Mouse (Mus musculus) embryonic facial prominence, embryonic 10.5 days (tissue): ENCODE data around the gene Tigd4. TPM values are rescaled to one million over a fixed set of nuclear protein-coding genes. Genes with fewer than 3 reads are reported as not detected.

Experiments used
- DNase-seq: peaks from one replicate; pipeline ENCODE4 v3.0.0-alpha.2; 2017; ENCODE audit warnings: low spot score
- H3K27ac ChIP-seq: fragments of 300-500 bp; sonication (generic); replicated peaks from 2 replicates; pipeline ENCODE4 v1.5.1; 2016; ENCODE audit warnings: mild to moderate bottlenecking
- H3K27me3 ChIP-seq: fragments of 300-500 bp; sonication (generic); replicated peaks from 2 replicates; pipeline ENCODE4 v1.6.1; 2016; ENCODE audit warnings: low read depth, mild to moderate bottlenecking; ENCODE audit not compliant: poor library complexity, severe bottlenecking
- H3K36me3 ChIP-seq: fragments of 300-500 bp; sonication (generic); replicated peaks from 2 replicates; pipeline ENCODE4 v1.6.1; 2016; ENCODE audit warnings: mild to moderate bottlenecking, moderate library complexity
- H3K4me1 ChIP-seq: fragments of 300-500 bp; sonication (generic); 2 replicates; pipeline ENCODE4 v1.6.1; 2016
- H3K4me3 ChIP-seq: fragments of 300-500 bp; sonication (generic); 2 replicates; pipeline ENCODE4 v1.5.1; 2016; ENCODE audit warnings: mild to moderate bottlenecking, moderate library complexity
- H3K9me3 ChIP-seq: fragments of 300-500 bp; sonication (generic); 2 replicates; pipeline ENCODE4 v1.6.1; 2016; ENCODE audit warnings: mild to moderate bottlenecking
- WGBS: fragments of 180-500 bp; shearing (Covaris S2); methylation state at CpG from one replicate; pipeline ENCODE4 v1.1.7; 2016; 5-methylcytosine and 5-hydroxymethylcytosine counted together
- polyA plus RNA-seq: library from polyadenylated mRNA; unstranded; fragments of >200 nt; fragmentation: Nextera tagmentation; extraction: Ambion mirVana; gene quantifications from 2 replicates; pipeline ENCODE4 v1.2.1, GENCODE M21; 2016

The Tigd4 gene
- polyA plus RNA-seq, 1 experiment from 2014 or later, result 0.04 TPM

DNA sequence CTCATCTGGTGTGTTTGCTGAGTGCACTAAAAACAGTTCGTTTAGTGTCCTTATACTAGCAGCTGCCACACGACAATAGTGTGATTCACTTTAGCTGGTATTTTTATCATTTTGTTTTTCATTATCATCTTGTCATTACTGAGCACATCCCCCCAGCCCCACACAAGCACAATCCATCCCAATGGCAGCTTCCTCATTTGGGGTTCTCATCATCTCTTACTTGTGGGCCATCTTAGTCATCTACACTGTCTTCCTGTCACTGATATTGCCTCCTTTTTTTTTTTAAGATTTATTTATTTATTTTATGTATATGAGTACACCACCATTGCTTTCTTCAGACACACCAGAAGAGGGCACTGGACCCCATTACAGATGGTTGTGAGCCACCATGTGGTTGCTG is 25.3 kb downstream of the Tigd4 start:
- Histone ChIP-seq H3K36me3 (no peaks in the 10 kb centered on the region), H3K27me3 (no peaks in the 10 kb centered on the region), H3K4me1 (no peaks in the 10 kb centered on the region), H3K4me3 (no peak overlapping the region), H3K9me3 (no peaks in the 10 kb centered on the region), H3K27ac (no peak overlapping the region)
- 86% methylated on average over 2 of the region's 2 CpGs for WGBS
- DNase-seq, result no peak

DNA sequence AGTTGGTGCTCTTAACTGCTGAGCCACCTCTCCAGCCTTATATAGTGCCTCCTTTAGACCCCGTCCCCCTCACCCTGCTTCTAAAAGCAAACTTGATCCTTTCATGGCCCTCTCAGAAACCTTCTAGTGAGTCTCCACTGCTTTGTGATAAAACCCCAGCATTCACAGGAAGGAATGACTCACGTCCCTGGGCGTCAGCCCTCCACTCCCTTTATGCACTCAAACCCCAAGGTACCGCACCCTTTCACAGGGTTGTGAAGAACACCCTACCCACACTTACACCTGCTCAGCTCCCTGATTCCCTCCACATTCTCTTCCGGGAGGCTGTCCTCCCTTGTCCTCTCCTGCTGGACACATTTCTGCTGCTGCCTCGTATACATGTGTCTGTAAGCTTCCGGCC is 25.7 kb downstream of the Tigd4 start:
- Histone ChIP-seq H3K27me3 (no peaks in the 10 kb centered on the region), H3K4me1 (no peaks in the 10 kb centered on the region), H3K9me3 (no peaks in the 10 kb centered on the region), H3K36me3 (no peaks in the 10 kb centered on the region), H3K4me3 (no peak overlapping the region), H3K27ac (no peak overlapping the region)
- WGBS, result 93% methylated on average over 7 of the region's 7 CpGs
- DNase-seq, result no peak

DNA sequence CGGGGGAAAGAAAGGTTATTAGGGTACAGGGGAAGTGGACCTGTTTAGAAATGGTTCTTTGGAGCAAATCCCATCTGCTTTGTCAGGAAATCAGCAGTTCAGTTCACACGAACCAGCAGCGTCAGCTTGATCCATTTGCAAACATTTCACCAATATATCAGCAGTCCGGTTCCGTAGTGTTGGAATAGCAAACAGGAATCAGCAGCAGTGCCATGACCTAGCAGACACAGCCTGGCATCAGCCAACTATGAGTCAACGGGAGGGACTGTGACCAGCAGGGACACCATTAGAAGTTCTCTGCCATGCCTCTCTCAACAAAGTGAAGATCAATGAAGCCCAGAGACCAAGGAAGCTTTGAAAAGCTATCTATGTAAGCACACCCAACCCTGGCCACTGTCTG is 26.4 kb downstream of the Tigd4 start:
- H3K4me1 ChIP-seq, result no peaks in the 10 kb centered on the region
- no peak for DNase-seq
- H3K27me3 ChIP-seq, result no peaks in the 10 kb centered on the region
- 92% methylated on average over 6 of the region's 6 CpGs for WGBS
- H3K27ac ChIP-seq, result no peak overlapping the region
- H3K9me3 ChIP-seq, result no peaks in the 10 kb centered on the region
- H3K4me3 ChIP-seq, result no peak overlapping the region
- H3K36me3 ChIP-seq, result no peaks in the 10 kb centered on the region

DNA sequence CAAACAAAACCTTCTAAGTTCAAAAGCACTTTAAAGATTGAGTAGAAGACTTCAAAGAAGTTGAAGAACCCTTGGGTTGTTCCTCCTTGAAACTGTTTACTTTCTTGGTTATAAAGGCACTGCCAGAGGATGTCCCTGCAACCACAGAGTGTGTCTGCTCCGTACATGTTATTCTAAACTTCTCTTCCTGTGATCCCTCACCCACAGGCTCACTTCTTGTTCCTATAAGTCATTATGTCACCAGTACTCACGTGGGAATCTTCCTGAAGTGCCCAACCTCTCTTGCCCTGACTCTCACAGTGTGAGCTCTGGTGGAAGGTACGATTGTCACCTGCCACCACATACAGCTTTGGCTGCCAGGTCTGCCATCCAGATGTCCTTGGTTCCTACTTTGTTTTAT is 28.7 kb downstream of the Tigd4 start:
- Histone ChIP-seq H3K36me3 (no peaks in the 10 kb centered on the region), H3K9me3 (no peaks in the 10 kb centered on the region), H3K4me1 (0 out of 2 replicates have a peak, but pooled peaks cover 4% of the 10 kb centered on the region), H3K4me3 (no peak overlapping the region), H3K27ac (no peak overlapping the region), H3K27me3 (no peaks in the 10 kb centered on the region)
- WGBS, result 72% methylated on average over 3 of the region's 3 CpGs
- DNase-seq, result no peak

DNA sequence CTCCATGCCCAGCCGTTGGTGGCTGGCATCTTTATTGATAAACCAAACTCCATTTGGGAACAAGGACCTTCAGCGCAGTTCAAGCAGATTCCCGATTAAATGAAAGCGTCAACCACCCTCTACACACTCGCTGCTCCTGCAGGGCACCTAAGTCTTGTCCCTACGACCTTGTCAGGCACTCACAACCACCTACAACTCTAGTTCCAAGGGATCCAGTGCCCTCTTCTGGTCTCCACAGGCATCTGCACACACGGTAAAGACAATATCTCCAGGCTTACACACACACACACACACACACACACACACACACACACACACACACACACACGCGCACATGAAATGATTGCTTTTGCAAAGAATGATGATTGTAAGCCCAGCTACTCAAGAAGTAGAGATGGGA is 38.2 kb downstream of the Tigd4 start:
- no peak overlapping the region for H3K27ac ChIP-seq

DNA sequence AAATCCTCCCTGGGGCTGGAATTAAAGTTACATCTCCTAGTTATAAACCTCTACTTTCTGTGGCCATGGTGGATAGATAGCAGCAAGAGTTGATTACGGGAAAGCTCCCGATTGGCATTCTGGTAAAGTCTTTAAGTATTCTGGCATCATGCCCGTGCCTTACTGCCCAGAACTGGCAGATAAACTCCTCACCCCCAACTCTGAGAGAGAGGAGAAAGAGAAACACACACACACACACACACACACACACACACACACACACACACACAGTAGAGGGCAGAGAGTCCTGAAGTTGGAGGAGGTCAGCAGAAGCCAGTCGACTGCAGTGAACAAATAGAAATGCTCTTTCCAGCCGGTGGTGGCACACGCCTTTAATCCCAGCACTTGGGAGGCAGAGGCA is 43.7 kb downstream of the Tigd4 start:
- H3K27ac ChIP-seq, result no peak overlapping the region
- peaks cover 15% of the 10 kb centered on the region for H3K4me1 ChIP-seq
- no peak overlapping the region for H3K4me3 ChIP-seq
- 90% methylated on average over 6 of the region's 6 CpGs for WGBS
- no peaks in the 10 kb centered on the region for H3K9me3 ChIP-seq
- DNase-seq, result no peak
- H3K36me3 ChIP-seq, result no peaks in the 10 kb centered on the region
- H3K27me3 ChIP-seq, result no peaks in the 10 kb centered on the region; the same call in 1 of the 2 replicates

More for the DNA sequence above, 38.2 kb downstream of the Tigd4 start:
- Histone ChIP-seq H3K4me1 (0 out of 2 replicates have a peak, but pooled peaks cover 3% of the 10 kb centered on the region), H3K36me3 (no peaks in the 10 kb centered on the region), H3K27me3 (no peaks in the 10 kb centered on the region), H3K9me3 (no peaks in the 10 kb centered on the region), H3K4me3 (no peak overlapping the region)
- no peak for DNase-seq
- 93% methylated on average over 9 of the region's 9 CpGs for WGBS

DNA sequence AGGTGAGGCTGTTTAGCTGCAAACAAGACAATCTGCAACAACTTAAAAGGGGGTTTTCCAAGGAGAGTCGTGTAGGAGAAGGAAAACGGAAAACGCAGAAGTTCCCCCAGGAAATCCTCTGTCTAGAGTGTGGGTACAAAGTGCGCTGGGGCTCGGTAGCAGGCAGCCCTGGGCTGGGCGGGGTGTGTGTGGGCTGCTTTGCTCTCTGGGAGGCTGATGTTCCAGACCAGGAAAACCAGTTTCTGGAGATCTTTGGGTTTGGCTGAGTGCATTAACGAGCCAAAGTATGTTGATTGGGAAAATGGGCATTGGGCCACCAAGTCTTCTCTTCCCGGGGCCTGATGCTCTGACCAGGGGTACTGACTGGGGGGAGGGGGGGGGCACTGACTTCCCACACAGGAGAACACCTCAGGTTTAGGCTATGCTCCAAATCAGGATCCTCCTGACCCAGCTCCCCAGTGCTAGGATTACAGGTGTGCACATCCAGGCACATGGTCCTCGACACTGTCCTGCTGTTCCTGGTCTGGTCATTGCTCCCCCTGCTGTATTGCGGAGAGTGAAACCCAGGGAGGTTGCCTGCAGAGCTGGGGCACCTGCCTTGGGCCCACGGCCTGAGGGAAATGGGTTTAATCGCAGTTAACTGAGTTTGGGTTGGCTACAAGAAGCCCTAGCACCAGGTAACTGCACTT is 44.7 kb downstream of the Tigd4 start:
- H3K9me3 ChIP-seq, result no peaks in the 10 kb centered on the region
- no peak for DNase-seq
- peaks cover 15% of the 10 kb centered on the region for H3K4me1 ChIP-seq
- H3K27ac ChIP-seq, result no peak overlapping the region
- no peak overlapping the region for H3K4me3 ChIP-seq
- WGBS, result 60% methylated on average over 12 of the region's 12 CpGs
- H3K27me3 ChIP-seq, result no peaks in the 10 kb centered on the region; the same call in 1 of the 2 replicates
- no peaks in the 10 kb centered on the region for H3K36me3 ChIP-seq

DNA sequence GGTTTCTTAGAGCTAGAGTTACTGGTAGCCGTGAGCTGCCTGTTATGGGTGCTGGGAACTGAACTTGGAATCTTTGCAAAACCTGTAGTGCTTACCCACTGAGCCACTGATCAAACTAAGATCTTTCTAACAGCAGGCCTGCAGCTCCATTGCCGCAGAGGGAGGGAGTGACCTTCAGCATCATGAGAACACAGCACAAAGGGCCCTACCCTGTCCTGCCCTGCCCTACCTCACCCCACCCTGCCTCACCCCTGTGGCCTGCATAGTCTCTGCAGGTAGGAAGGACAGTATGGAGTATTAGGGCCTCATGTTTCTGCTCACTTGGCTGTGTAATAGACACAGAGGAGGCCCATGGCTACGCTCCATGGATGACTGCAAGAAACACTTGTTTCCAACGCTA is 45.5 kb downstream of the Tigd4 start:
- no peaks in the 10 kb centered on the region; the same call in 1 of the 2 replicates for H3K27me3 ChIP-seq
- H3K4me1 ChIP-seq, result peaks cover 15% of the 10 kb centered on the region
- no peaks in the 10 kb centered on the region for H3K36me3 ChIP-seq
- H3K27ac ChIP-seq, result no peak overlapping the region
- no peaks in the 10 kb centered on the region for H3K9me3 ChIP-seq
- H3K4me3 ChIP-seq, result no peak overlapping the region
- 87% methylated on average over 4 of the region's 4 CpGs for WGBS
- no peak for DNase-seq

DNA sequence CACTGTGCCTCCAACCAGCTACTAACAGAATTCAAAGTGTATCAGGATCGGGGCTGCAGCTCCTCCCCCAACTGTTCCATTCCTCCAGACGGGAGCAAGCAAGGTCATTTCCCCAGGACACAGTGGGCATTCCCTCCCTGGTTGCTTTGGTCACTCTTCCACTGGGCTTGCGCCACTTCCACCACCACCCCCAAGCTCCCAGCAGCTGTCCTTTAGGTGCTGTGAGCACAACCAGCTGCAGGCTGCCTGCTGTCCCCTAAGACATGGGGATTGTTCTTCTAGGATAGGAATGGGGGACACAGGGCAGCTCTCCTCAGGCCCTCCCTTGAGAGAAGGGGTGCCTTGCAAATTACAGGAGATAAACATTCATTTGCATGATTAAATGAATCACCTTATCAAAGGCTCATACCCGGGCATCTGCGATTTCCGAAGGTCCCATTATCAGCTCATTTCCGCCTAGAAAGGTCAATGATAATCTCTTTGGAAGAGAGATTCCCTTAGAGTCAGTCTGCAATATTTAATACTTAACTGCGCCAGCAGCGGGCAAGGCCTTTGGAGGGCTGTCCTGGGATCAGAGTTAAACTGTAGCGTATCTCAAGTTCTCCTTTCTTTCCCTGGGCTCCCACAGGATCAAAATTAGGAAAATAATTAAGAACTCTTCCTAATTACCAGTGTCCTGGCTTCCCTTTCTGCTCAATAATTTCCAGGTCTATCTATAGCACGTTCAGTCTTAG is 46.6 kb downstream of the Tigd4 start:
- 46% methylated on average over 11 of the region's 11 CpGs for WGBS

DNA sequence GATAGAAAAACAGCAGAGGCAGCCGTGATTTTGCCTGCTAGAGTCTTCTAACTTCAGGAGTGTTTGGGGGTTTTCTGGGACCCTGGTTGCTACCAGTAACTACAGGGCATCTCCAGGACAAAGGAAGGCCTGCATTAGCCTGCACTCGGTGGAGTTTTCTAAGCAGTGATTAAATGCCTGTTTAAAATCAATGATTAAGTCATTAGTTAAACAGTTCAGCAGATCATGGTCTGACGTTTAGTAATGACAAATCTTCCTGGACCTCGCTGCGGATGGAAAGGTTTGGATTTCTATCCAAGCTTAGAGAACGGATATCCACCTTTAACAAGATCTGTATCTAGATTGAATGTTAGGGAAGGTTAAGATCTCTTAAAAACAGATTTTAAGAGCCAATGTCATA is 47.2 kb downstream of the Tigd4 start:
- no peak overlapping the region for H3K27ac ChIP-seq
- H3K27me3 ChIP-seq, result no peaks in the 10 kb centered on the region; the same call in 1 of the 2 replicates
- H3K36me3 ChIP-seq, result no peaks in the 10 kb centered on the region
- peaks cover 15% of the 10 kb centered on the region for H3K4me1 ChIP-seq
- no peak overlapping the region for H3K4me3 ChIP-seq
- 63% methylated on average over 6 of the region's 6 CpGs for WGBS
- no peak for DNase-seq
- H3K9me3 ChIP-seq, result no peaks in the 10 kb centered on the region

More for the DNA sequence above, 46.6 kb downstream of the Tigd4 start:
- Histone ChIP-seq H3K4me3 (no peak overlapping the region), H3K9me3 (no peaks in the 10 kb centered on the region), H3K36me3 (no peaks in the 10 kb centered on the region), H3K27ac (no peak overlapping the region), H3K4me1 (peaks cover 15% of the 10 kb centered on the region), H3K27me3 (no peaks in the 10 kb centered on the region; the same call in 1 of the 2 replicates)
- DNase-seq, result no peak

DNA sequence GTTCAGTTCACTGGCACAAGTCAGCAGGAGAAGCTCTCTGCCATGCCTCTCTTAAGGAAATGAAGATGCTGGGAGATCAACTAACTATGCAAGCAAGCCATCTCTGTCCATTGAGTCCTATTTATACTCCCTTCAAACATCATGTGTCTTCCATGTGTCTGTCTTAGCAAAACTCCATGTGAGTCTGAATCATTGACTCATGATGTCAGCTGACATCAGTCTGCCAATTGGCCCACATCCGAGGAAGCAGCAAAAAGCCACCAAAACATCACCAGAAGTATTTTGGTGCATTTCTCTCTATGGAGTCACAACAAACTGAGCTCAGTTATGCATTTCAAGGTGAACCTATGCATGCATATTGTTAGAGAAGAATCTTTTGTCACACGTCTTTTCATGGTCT is 48.0 kb downstream of the Tigd4 start:
- H3K4me3 ChIP-seq, result no peak overlapping the region
- H3K36me3 ChIP-seq, result no peaks in the 10 kb centered on the region
- DNase-seq, result no peak
- 84% methylated on average over 2 of the region's 2 CpGs for WGBS
- no peaks in the 10 kb centered on the region; the same call in 1 of the 2 replicates for H3K27me3 ChIP-seq
- no peaks in the 10 kb centered on the region for H3K9me3 ChIP-seq
- peaks cover 15% of the 10 kb centered on the region for H3K4me1 ChIP-seq
- H3K27ac ChIP-seq, result no peak overlapping the region

DNA sequence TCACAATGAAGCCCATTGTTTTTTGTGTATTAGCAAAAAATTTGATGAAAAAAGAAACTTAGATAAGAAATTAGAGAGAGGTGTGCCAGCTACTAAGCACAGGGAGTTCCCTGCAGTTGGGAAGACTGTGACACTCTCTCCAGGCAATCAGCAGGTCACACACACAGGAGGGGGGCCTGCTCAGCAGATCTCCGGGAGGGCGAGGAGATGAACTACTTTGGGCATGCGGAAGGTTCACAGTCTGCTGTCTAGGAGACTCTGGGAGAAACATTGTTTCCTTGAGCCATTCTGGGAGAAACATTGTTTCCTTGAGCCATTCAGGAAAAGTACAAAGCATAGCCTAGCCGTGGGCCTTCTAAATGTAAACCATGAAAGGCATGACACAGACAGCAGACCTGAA is 49.6 kb downstream of the Tigd4 start:
- Histone ChIP-seq H3K4me1 (peaks cover 19% of the 10 kb centered on the region), H3K27me3 (no peaks in the 10 kb centered on the region; the same call in 1 of the 2 replicates), H3K9me3 (no peaks in the 10 kb centered on the region), H3K4me3 (no peak overlapping the region), H3K36me3 (no peaks in the 10 kb centered on the region), H3K27ac (no peak overlapping the region)
- DNase-seq, result no peak
- WGBS, result 64% methylated on average over 4 of the region's 4 CpGs
